Mouse (Mus musculus) bone marrow macrophage, adult 2 months (primary cell): ENCODE data around the gene Pdk2. TPM values are rescaled to one million over a fixed set of nuclear protein-coding genes. Genes with fewer than 3 reads are reported as not detected.

Source experiments
- H3K27ac ChIP-seq: 2 replicates; pipeline ENCODE4 v1.5.1; 2012; ENCODE audit warnings: low read depth, low read length; ENCODE audit not compliant: insufficient read depth
- H3K4me1 ChIP-seq: 2 replicates; pipeline ENCODE4 v1.6.1; 2012; ENCODE audit warnings: low read length; ENCODE audit not compliant: control insufficient read depth, insufficient read depth
- H3K4me3 ChIP-seq: 2 replicates; pipeline ENCODE4 v1.5.1; 2012; ENCODE audit warnings: mild to moderate bottlenecking, low read length, moderate library complexity; ENCODE audit not compliant: insufficient read depth
- CTCF ChIP-seq: IDR thresholded peaks from 2 replicates; pipeline ENCODE4 v1.5.1; 2012; ENCODE audit warnings: low read depth, mild to moderate bottlenecking, low read length, moderate library complexity
- POLR2A ChIP-seq: IDR thresholded peaks from 2 replicates; pipeline ENCODE4 v1.6.1; 2012; ENCODE audit warnings: mild to moderate bottlenecking, low read depth, low read length, borderline replicate concordance
- polyA plus RNA-seq: library from polyadenylated mRNA; stranded (reverse); fragments of >200 nt; gene quantifications from 2 replicates; pipeline ENCODE4 v1.2.4, GENCODE M21; 2012; ENCODE audit not compliant: missing spikeins, insufficient read depth, insufficient read length

Gene Pdk2
- polyA plus RNA-seq, 1 experiment = 24.5 TPM

DNA sequence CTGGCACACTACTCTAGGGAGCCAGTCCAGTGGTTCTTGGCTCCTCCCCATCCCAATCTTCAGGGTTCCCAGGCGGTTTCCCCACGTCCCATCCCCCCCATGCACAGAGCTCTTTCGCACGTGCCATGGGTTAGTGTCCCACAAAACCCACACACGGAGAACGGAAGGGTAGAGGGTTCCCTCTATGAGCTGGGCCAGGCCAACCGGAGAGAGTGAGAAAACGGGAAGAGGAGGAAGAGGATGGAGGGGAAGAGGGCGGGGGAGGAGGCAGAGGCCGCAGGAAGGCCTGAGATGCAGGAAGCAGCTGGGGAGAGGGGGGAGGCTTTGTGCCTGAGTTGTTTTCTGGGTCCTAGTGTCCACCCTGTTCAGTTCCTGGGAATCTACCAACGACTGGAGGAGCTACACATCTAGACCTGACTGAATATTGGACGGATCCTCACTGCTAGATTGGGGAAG, 51.6 kb downstream of the Pdk2 start:
- Histone ChIP-seq H3K4me1 (peaks cover 33% of the 10 kb centered on the region), H3K27ac (peak overlapping the region; percentile 91), H3K4me3 (peak overlapping the region; percentile 60)
- TF ChIP-seq POLR2A (no peak), CTCF (no peak)

DNA sequence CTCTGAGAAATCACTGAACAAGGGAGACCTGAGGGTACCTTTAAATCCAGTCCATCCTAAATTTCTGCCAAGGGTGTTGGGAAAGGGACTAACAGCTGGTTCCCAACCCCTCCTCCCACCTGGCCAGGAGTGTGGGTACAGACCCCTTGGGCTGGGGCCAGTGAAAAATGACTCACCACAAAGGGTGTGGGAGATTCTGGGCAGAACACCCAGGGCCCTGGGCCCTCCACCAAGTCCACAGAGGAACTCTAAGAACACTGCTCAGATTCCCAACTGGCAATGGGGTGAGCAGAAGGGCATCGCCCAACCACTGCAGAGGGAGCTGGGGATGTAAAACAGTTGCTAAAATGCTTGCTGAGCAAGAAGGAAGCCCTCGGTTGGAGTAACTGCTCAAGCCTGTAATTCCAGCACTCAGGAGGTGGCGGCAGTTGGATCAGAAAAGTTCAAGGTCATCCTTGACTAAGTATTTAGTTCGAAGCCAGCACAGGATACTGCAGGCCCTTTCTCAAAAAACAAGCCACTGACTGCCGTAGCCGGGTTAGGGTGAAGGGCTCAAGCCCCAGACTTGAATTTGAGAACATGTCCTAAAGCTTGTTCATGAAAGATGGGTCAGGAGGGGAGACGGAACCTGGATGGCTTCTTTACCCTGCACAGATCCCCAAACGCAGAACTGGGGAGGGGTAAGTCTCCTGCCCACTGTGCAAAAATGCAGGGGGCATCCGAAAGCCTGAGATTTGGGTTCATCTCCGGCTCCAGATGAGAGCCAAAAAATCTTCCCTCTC, 52.2 kb downstream of the Pdk2 start:
- H3K27ac ChIP-seq = peak overlapping the region; percentile 86
- TF ChIP-seq CTCF = no peak
- TF ChIP-seq POLR2A = no peak
- peaks cover 32% of the 10 kb centered on the region for H3K4me1 ChIP-seq
- peak overlapping the region; percentile 60 for H3K4me3 ChIP-seq

DNA sequence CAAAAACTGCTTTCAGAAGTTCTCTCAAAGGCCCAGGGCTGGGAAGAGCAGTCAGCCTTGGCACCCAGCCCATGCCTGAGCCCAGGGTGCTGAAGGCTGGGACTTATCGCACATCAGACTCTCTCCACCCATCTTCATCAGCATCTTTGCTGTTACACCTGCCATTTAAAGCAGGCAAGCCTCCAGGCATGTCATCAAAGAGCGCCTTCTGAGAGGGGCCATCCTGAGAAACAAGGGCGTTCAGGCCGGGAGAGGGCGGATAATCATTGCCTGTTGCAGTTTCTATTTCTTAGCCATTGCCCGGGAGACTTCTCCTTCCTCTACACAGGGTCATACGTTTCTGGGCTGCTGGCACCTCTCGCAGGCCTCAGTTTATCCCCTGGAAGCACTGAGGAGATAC, 53.3 kb downstream of the Pdk2 start:
- H3K27ac ChIP-seq = no peak overlapping the region
- H3K4me1 ChIP-seq = peaks cover 32% of the 10 kb centered on the region
- TF ChIP-seq CTCF (no peak), POLR2A (no peak)
- H3K4me3 ChIP-seq = no peak overlapping the region

DNA sequence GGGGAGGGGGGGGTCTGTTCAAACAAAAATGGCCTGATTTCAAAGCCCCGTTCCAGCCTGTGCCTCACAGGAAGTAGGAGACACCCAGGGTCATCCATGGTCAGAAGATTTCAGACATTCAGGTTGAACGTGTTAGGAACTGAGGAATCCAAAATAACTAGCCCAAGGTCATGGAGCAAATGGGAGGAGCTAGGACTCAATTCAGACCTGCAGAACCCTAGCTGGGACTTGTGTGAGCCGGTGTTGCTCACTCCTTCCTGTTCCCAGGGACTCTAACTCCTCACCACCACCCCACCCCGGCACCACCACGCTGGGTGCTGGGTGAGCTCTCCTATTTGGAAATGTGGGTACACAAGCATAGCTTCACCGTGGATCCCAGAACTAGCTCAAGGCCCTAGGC, 53.8 kb downstream of the Pdk2 start:
- TF ChIP-seq POLR2A (no peak), CTCF (no peak)
- Histone ChIP-seq H3K27ac (no peak overlapping the region), H3K4me1 (peaks cover 32% of the 10 kb centered on the region), H3K4me3 (no peak overlapping the region)

DNA sequence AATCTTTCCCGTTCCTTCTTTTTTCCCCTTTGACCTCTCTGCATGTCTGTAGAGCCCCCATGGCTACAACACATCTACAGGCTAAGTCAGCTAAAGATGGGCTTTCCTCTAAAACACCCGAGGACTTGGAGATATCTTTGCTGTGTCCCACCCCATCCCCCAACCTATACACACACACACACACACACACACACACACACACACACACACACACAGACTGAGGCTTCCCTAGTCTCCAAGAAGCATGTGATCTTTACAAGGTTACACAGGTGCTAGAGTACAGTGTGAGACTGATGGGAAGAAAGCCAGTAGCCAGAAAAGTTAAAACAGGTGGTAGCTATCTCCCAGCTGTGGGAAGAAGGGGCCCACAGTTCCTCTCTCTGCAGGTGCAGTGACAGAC, 54.7 kb downstream of the Pdk2 start:
- Histone ChIP-seq H3K27ac (no peak overlapping the region), H3K4me3 (no peak overlapping the region), H3K4me1 (peaks cover 32% of the 10 kb centered on the region)
- TF ChIP-seq POLR2A (no peak), CTCF (no peak)

DNA sequence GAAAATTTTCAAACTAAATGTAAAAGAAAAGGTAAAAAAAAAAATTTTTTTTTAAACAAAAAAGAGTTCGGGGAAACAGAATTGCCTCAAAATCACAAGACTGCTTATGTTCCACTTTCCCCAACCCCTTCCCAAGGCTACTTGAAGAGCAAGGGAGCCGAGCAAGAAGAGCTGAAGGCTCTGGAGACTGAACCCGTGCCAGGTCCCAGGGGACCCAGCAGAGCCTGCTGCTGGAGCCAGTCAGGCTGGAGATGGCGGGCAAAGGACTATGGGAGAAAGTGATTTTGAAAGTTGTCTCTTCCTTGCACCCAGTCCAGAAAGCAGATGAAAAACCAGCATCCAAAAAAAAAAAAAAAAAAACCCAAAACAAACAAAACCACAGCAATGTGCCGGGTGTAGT, 55.3 kb downstream of the Pdk2 start:
- Histone ChIP-seq H3K4me1 (peaks cover 32% of the 10 kb centered on the region), H3K27ac (no peak overlapping the region), H3K4me3 (no peak overlapping the region)
- TF ChIP-seq CTCF (no peak), POLR2A (no peak)

DNA sequence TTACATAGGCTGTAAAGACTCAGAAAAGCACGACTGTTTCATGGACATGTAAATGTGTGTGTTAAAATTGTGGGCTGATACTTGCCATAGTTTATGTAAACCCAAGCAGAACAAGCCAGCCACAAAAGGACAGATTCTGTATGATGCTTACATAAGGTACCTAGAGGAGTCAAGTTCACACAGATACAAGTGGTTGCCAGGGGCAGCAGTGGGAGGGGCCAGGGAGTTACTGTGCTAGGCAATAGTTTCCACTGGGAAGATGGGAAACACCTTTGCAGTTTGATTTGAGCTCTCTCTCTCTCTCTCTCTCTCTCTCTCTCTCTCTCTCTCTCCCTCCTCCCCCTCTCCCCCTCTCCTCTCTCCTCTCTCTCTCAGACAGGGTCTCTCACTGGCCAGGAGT, 56.0 kb downstream of the Pdk2 start:
- no peak overlapping the region for H3K27ac ChIP-seq
- TF ChIP-seq POLR2A (no peak), CTCF (no peak)
- peaks cover 32% of the 10 kb centered on the region for H3K4me1 ChIP-seq
- no peak overlapping the region for H3K4me3 ChIP-seq

DNA sequence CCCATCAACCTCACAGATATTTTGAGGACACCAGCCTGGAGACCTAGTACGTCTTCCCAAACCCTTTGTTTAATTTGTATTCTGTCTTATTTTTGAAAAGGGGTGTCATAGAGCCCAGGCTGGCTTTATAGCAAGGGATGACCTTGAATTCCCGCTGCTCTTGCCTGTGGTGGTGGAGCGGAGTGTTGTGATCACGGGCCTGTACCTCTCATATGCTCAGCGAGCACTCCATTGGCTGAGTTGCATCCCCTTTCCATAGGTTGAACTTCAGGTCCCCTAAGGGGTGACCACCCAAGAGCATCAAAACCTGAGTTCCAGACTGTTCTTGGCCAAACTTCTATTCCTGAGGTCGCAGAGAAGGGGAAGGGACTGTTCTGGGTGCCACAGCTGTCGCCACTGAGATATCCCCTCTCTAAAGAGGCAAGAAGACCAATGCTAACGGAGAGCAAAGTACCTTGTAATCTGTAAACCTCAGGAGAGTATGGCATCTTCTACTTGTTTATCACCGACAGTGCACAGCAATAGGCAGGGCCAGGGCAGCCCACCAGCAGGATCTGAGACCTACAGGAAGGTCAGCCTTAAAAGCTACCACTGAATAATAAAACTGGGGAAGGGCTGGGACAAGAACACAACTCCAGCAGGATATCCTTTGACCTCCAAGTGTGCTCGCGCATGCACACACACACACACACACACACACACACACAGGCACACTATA, 61.5 kb downstream of the Pdk2 start:
- no peak overlapping the region for H3K27ac ChIP-seq
- TF ChIP-seq POLR2A (no peak), CTCF (no peak)
- no peak overlapping the region for H3K4me3 ChIP-seq
- H3K4me1 ChIP-seq = peaks cover 4% of the 10 kb centered on the region

DNA sequence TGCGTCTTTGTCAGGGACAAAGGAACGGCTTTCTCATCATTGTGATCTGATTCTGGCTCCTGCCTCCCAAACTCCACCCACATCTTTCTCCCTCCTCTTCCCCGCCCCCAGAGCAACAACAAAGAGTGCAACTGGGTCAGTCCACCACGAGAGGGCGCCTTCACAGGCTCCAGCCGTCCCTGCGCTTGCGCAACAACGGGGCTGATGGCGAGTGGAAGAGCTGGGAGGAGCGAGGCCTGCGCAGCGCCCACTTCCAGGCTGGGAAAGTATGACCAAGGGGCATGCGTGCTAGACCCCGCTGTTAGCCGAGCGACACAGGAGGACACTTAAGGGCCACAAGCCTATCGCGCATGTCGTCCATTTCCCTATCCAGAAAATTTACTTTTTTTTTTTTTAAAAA, 62.2 kb downstream of the Pdk2 start:
- H3K4me1 ChIP-seq = peaks cover 4% of the 10 kb centered on the region
- no peak overlapping the region for H3K27ac ChIP-seq
- TF ChIP-seq CTCF (peak; percentile 66), POLR2A (no peak)
- no peak overlapping the region for H3K4me3 ChIP-seq
